Mouse (Mus musculus): ENCODE results near the gene Myrip. TPM values are rescaled to one million over a fixed set of nuclear protein-coding genes. Genes with fewer than 3 reads are reported as not detected.

Gene Myrip
- polyA plus RNA-seq, 1 experiment from 2014 or later = 0.34 TPM

- ATAC-seq (replicated peaks; ENCODE audit: low FRiP score, low read depth) (no peak), DNase-seq (ENCODE audit: low spot score) (no peak)
- Histone ChIP-seq H3K36me3 (ENCODE audit: insufficient read depth, low read length) (peaks cover 19% of the 10 kb centered on the region), H3K9me3 (replicated peaks; ENCODE audit: low read length) (no peaks in the 10 kb centered on the region), H3K4me1 (replicated peaks; ENCODE audit: insufficient read depth, low read length) (peaks cover 6% of the 10 kb centered on the region; the same call in 1 of the 2 replicates), H3K4me2 (ENCODE audit: low read length) (no peak overlapping the region), H3K27ac (no peak overlapping the region), H3K9ac (ENCODE audit: low read depth, low read length) (no peak overlapping the region), H3K4me3 (replicated peaks; ENCODE audit: low read depth, low read length) (no peak overlapping the region), H3K27me3 (ENCODE audit: insufficient read depth, low read length) (no peaks in the 10 kb centered on the region)
- no peak for TF ChIP-seq CTCF (IDR thresholded peaks at IDR 0.05; ENCODE audit: low read depth)
- WGBS = 81% methylated on average over 5 of the region's 5 CpGs
These were observed 196.7 kb downstream of the Myrip start for GRCm38 (mm10) chr9:120497983-120498382.

- ATAC-seq (replicated peaks; ENCODE audit: low FRiP score, low read depth) = no peak
- H3K27ac ChIP-seq = no peak overlapping the region
- no peaks in the 10 kb centered on the region for H3K4me1 ChIP-seq (replicated peaks; ENCODE audit: insufficient read depth, low read length)
- no peak overlapping the region for H3K9ac ChIP-seq (ENCODE audit: low read depth, low read length)
- no peak overlapping the region for H3K4me3 ChIP-seq (replicated peaks; ENCODE audit: low read depth, low read length)
- H3K4me2 ChIP-seq (ENCODE audit: low read length) = no peak overlapping the region
- no peaks in the 10 kb centered on the region for H3K27me3 ChIP-seq (ENCODE audit: insufficient read depth, low read length)
- peak; percentile 66 for TF ChIP-seq CTCF (IDR thresholded peaks at IDR 0.05; ENCODE audit: low read depth)
- no peak for DNase-seq (ENCODE audit: low spot score)
- WGBS = 41% methylated on average over 10 of the region's 10 CpGs
- H3K9me3 ChIP-seq (replicated peaks; ENCODE audit: low read length) = no peaks in the 10 kb centered on the region; the same call in 1 of the 2 replicates
- H3K36me3 ChIP-seq (ENCODE audit: insufficient read depth, low read length) = no peaks in the 10 kb centered on the region
These were observed 200.0 kb downstream of the Myrip start for GRCm38 (mm10) chr9:120501191-120501902.

- no peaks in the 10 kb centered on the region for H3K36me3 ChIP-seq (ENCODE audit: insufficient read depth, low read length)
- peak; percentile 92 for TF ChIP-seq CTCF (IDR thresholded peaks at IDR 0.05; ENCODE audit: low read depth)
- H3K9me3 ChIP-seq (replicated peaks; ENCODE audit: low read length) = no peaks in the 10 kb centered on the region; the same call in 1 of the 2 replicates
- no peak overlapping the region for H3K4me3 ChIP-seq (replicated peaks; ENCODE audit: low read depth, low read length)
- no peak overlapping the region for H3K4me2 ChIP-seq (ENCODE audit: low read length)
- H3K27ac ChIP-seq = no peak overlapping the region
- DNase-seq (ENCODE audit: low spot score) (peak; percentile 83), ATAC-seq (replicated peaks; ENCODE audit: low FRiP score, low read depth) (peak; percentile 53; the same call in 1 of the 2 replicates)
- H3K27me3 ChIP-seq (ENCODE audit: insufficient read depth, low read length) = no peaks in the 10 kb centered on the region
- 7% methylated on average over 8 of the region's 8 CpGs for WGBS
- H3K4me1 ChIP-seq (replicated peaks; ENCODE audit: insufficient read depth, low read length) = no peaks in the 10 kb centered on the region
- no peak overlapping the region for H3K9ac ChIP-seq (ENCODE audit: low read depth, low read length)
These were observed 200.7 kb downstream of the Myrip start for GRCm38 (mm10) chr9:120502013-120502412.

GRCm38 (mm10) chr9:120504423-120504822, 203.1 kb downstream of the Myrip start:
- Histone ChIP-seq H3K9me3 (replicated peaks; ENCODE audit: low read length) (no peaks in the 10 kb centered on the region; the same call in 1 of the 2 replicates), H3K4me2 (ENCODE audit: low read length) (no peak overlapping the region), H3K9ac (ENCODE audit: low read depth, low read length) (no peak overlapping the region), H3K27ac (no peak overlapping the region), H3K4me1 (replicated peaks; ENCODE audit: insufficient read depth, low read length) (no peaks in the 10 kb centered on the region), H3K27me3 (ENCODE audit: insufficient read depth, low read length) (no peaks in the 10 kb centered on the region), H3K36me3 (ENCODE audit: insufficient read depth, low read length) (no peaks in the 10 kb centered on the region), H3K4me3 (replicated peaks; ENCODE audit: low read depth, low read length) (no peak overlapping the region)
- ATAC-seq (replicated peaks; ENCODE audit: low FRiP score, low read depth) = no peak
- no peak for TF ChIP-seq CTCF (IDR thresholded peaks at IDR 0.05; ENCODE audit: low read depth)
- DNase-seq (ENCODE audit: low spot score) = no peak
- 87% methylated on average over 2 of the region's 2 CpGs for WGBS

GRCm38 (mm10) chr9:120511781-120512180, 210.5 kb downstream of the Myrip start:
- TF ChIP-seq CTCF (IDR thresholded peaks at IDR 0.05; ENCODE audit: low read depth) = peak; percentile 73
- Histone ChIP-seq H3K9me3 (replicated peaks; ENCODE audit: low read length) (no peaks in the 10 kb centered on the region), H3K27me3 (ENCODE audit: insufficient read depth, low read length) (no peaks in the 10 kb centered on the region), H3K27ac (no peak overlapping the region), H3K9ac (ENCODE audit: low read depth, low read length) (no peak overlapping the region), H3K4me2 (ENCODE audit: low read length) (no peak overlapping the region), H3K36me3 (ENCODE audit: insufficient read depth, low read length) (no peaks in the 10 kb centered on the region), H3K4me3 (replicated peaks; ENCODE audit: low read depth, low read length) (no peak overlapping the region), H3K4me1 (replicated peaks; ENCODE audit: insufficient read depth, low read length) (no peaks in the 10 kb centered on the region)
- ATAC-seq (replicated peaks; ENCODE audit: low FRiP score, low read depth) (no peak), DNase-seq (ENCODE audit: low spot score) (no peak)
- 75% methylated on average over 3 of the region's 3 CpGs for WGBS

- H3K9me3 ChIP-seq (replicated peaks; ENCODE audit: low read length) = no peaks in the 10 kb centered on the region
- no peak overlapping the region for H3K9ac ChIP-seq (ENCODE audit: low read depth, low read length)
- no peaks in the 10 kb centered on the region for H3K4me1 ChIP-seq (replicated peaks; ENCODE audit: insufficient read depth, low read length)
- H3K36me3 ChIP-seq (ENCODE audit: insufficient read depth, low read length) = no peaks in the 10 kb centered on the region
- ATAC-seq (replicated peaks; ENCODE audit: low FRiP score, low read depth) (no peak), DNase-seq (ENCODE audit: low spot score) (peak; percentile 48)
- no peak overlapping the region for H3K4me3 ChIP-seq (replicated peaks; ENCODE audit: low read depth, low read length)
- TF ChIP-seq CTCF (IDR thresholded peaks at IDR 0.05; ENCODE audit: low read depth) = no peak
- H3K27me3 ChIP-seq (ENCODE audit: insufficient read depth, low read length) = no peaks in the 10 kb centered on the region
- no peak overlapping the region for H3K4me2 ChIP-seq (ENCODE audit: low read length)
- H3K27ac ChIP-seq = no peak overlapping the region
- WGBS = 34% methylated on average over 8 of the region's 8 CpGs
These were observed 215.4 kb downstream of the Myrip start for GRCm38 (mm10) chr9:120516720-120517119.
